9 mouse cellular contexts compared by ENCODE assay signal in genomic region chr7:25082510-25082909, GRCm38 (mm10). TPM values are rescaled to one million over a fixed set of nuclear protein-coding genes. Genes with fewer than 3 reads are reported as not detected.
DNase-seq lines count a peak whose midpoint lies in the region; ATAC-seq and TF ChIP-seq lines count a peak whose summit lies in the region.
"Had no signal": no experiment of that assay in that cellular context is flagged by ENCODE, and none has a peak within 500 bp of the region (broad histone marks: within the 10 kb centered on the region; RNA-seq: fewer than 3 reads in every experiment).

No protein-coding gene starts in this region.

- no peak for TF ChIP-seq POLR2A in cortical plate, adult 2 months (IDR thresholded peaks at IDR 0.05; ENCODE audit: extremely low read depth, insufficient read depth, low read length)

- H3K9ac ChIP-seq in ES-E14 (ENCODE audit: insufficient read depth, low read depth, low read length, poor library complexity, severe bottlenecking) = no peak overlapping the region

- peak; percentile 77 for ATAC-seq in megakaryocyte-erythroid progenitor cell, adult 5-6 weeks (replicated peaks; ENCODE audit: low FRiP score, low TSS enrichment, poor library complexity, severe bottlenecking)

- no peak overlapping the region for H3K4me3 ChIP-seq in layer of hippocampus, adult 2 months
- no peak overlapping the region for H3K4me3 ChIP-seq in ES-E14 (ENCODE audit: insufficient read depth in 1 of 2, low read depth in 1 of 2, low read length in 2 of 2, poor library complexity in 1 of 2, severe bottlenecking in 1 of 2)
- no peak overlapping the region for H3K4me3 ChIP-seq in cortical plate, adult 2 months (ENCODE audit: insufficient read depth, low read length)
- H3K4me3 ChIP-seq: megakaryocyte, embryonic 14.5 days had no signal

- H3K4me1 ChIP-seq in ES-E14 (ENCODE audit: control insufficient read depth in 2 of 2, insufficient read depth in 2 of 2, low read length in 2 of 2, poor library complexity in 1 of 2) = peaks cover 6 to 26% of the 10 kb centered on the region in 2 experiments; a peak in 3 of 4 replicates
- H3K4me1 ChIP-seq in cortical plate, adult 2 months (ENCODE audit: control insufficient read depth, insufficient read depth, low read length) = peaks cover 6% of the 10 kb centered on the region; the same call in 1 of the 2 replicates

- in situ Hi-C loops in ES-E14 (cut with MboI; ENCODE audit: low sequenced_read_pairs in 2 of 2, unreplicated experiment in 2 of 2) = no loop called here

- TF ChIP-seq CTCF in layer of hippocampus, adult 2 months (conservative IDR thresholded peaks at IDR 0.05) = peak; percentile 83
- peak; percentile 57 for TF ChIP-seq CTCF in cortical plate, adult 2 months (IDR thresholded peaks at IDR 0.05; ENCODE audit: extremely low read depth, insufficient read depth, low read length)

- no peaks in the 10 kb centered on the region for H3K9me3 ChIP-seq in ES-E14 (ENCODE audit: control insufficient read depth, insufficient read depth, low read depth, low read length)
- H3K9me3 ChIP-seq: megakaryocyte, embryonic 14.5 days had no signal

- peak; percentile 62 for DNase-seq in adrenal gland, postnatal 10 days
- no peak for DNase-seq in adrenal gland, adult 18-20 months (ENCODE audit: low spot score in 2 of 2)
- DNase-seq in layer of hippocampus, adult 2 months (ENCODE audit: low spot score in 2 of 2) = no peak
- no peak for DNase-seq in layer of hippocampus, postnatal 14 days (ENCODE audit: low spot score in 2 of 2)
- DNase-seq in ES-E14 (ENCODE audit: low read depth, low spot score) = no peak
- DNase-seq in ovary, postnatal 14 days (ENCODE audit: low spot score) = no peak

- no peak overlapping the region for H3K27ac ChIP-seq in layer of hippocampus, adult 2 months
- H3K27ac ChIP-seq in ES-E14 (ENCODE audit: insufficient read depth, low read depth, low read length, poor library complexity, severe bottlenecking) = no peak overlapping the region
- H3K27ac ChIP-seq in cortical plate, adult 2 months (ENCODE audit: insufficient read depth, low read length) = no peak overlapping the region

- peaks cover 37% of the 10 kb centered on the region for H3K36me3 ChIP-seq in ES-E14 (ENCODE audit: control insufficient read depth, insufficient read depth, low read length, poor library complexity, severe bottlenecking)

TF ChIP-seq in ES-E14, 5 proteins besides CTCF, POLR2A, EP300 and RAD21:
- TF ChIP-seq ZC3H11A (IDR thresholded peaks at IDR 0.05; ENCODE audit: borderline replicate concordance, low read depth, low read length) = peak; percentile 25; the same call in 1 of the 2 replicates
- TF ChIP-seq CHD2 (IDR thresholded peaks at IDR 0.05; ENCODE audit: low read depth, low read length) = no peak
TF ChIP-seq in ES-E14: peak in this region for 1.

RNA-seq across cellular contexts. Expression of gene Zfp574, which starts 10.1 kb away (rescaled TPM):
- total RNA-seq in adrenal gland, postnatal 10 days (2021) = 10 to 100 TPM; 18.3 to 18.5 TPM
- total RNA-seq in adrenal gland, adult 18-20 months (2021) = 10 to 100 TPM; 18.6 to 19.6 TPM
- 10 to 100 TPM; 29.3 to 30.3 TPM for total RNA-seq in layer of hippocampus, adult 2 months (2021)
- total RNA-seq in layer of hippocampus, postnatal 14 days (2021) = 10 to 100 TPM; 25.0 to 26.1 TPM
- total RNA-seq in ES-E14 (2012; rRNA removed) = 15.1 and 18.9 TPM in 2 replicates
- 36.6 and 39.2 TPM in 2 replicates for polyA plus RNA-seq in cortical plate, adult 2 months (2012; rRNA removed)
- 12.0 and 18.6 TPM in 2 replicates for total RNA-seq in megakaryocyte-erythroid progenitor cell, adult 5-6 weeks (2014; fragmentation: Nextera tagmentation)
- 3.7 and 6.9 TPM in 2 replicates for total RNA-seq in megakaryocyte-erythroid progenitor cell, adult 5-6 weeks (2017)

RNA-seq across cellular contexts. Expression of gene Grik5, which starts 10.4 kb away (rescaled TPM):
- 10 to 100 TPM; 16.1 to 25.3 TPM for total RNA-seq in adrenal gland, postnatal 10 days (2021)
- 10 to 100 TPM; 15.3 to 17.2 TPM for total RNA-seq in adrenal gland, adult 18-20 months (2021)
- 100 to 1,000 TPM; 247 to 248 TPM for total RNA-seq in layer of hippocampus, adult 2 months (2021)
- total RNA-seq in layer of hippocampus, postnatal 14 days (2021) = 100 to 1,000 TPM; 258 to 270 TPM
- total RNA-seq in ES-E14 (2012; rRNA removed) = 10.0 and 10.7 TPM in 2 replicates
- polyA plus RNA-seq in cortical plate, adult 2 months (2012; rRNA removed) = 191 and 201 TPM in 2 replicates
- 20.9 and 31.7 TPM in 2 replicates for total RNA-seq in megakaryocyte-erythroid progenitor cell, adult 5-6 weeks (2014; fragmentation: Nextera tagmentation)
- 0.23 and 6.4 TPM in 2 replicates for total RNA-seq in megakaryocyte-erythroid progenitor cell, adult 5-6 weeks (2017)

Comparison
In these comparisons a context has a peak if more than half of its experiments do, and no peak if none do; other contexts are left out.
1. RNA of gene Grik5, which starts 10.4 kb away (total RNA-seq): 258 to 270 TPM in layer of hippocampus, postnatal 14 days and 247 to 248 TPM in layer of hippocampus, adult 2 months; 0.23 to 31.7 TPM in megakaryocyte-erythroid progenitor cell, adult 5-6 weeks, 16.1 to 25.3 TPM in adrenal gland, postnatal 10 days, 15.3 to 17.2 TPM in adrenal gland, adult 18-20 months and 10.0 to 10.7 TPM in ES-E14; every median in the first group is over 4 times any median in the second.